Mouse (Mus musculus) limb, embryonic 14.5 days (tissue): ENCODE data around the gene Mapk12. TPM values are rescaled to one million over a fixed set of nuclear protein-coding genes. Genes with fewer than 3 reads are reported as not detected.

Source experiments
- ATAC-seq: fragments of 200-750 bp; cut with Nextera tagmentation; 2 replicates; pipeline ENCODE4 v1.8.0; 2017; ENCODE audit warnings: low read depth, moderate number of reproducible peaks, moderate TSS enrichment; ENCODE audit not compliant: low FRiP score
- DNase-seq: peaks from one replicate; pipeline ENCODE4 v3.0.0-alpha.2; 2015; ENCODE audit warnings: low spot score
- H3K27ac ChIP-seq: fragments of 300-500 bp; sonication (generic); replicated peaks from 2 replicates; pipeline ENCODE4 v1.5.1; 2014; ENCODE audit warnings: low read depth, mild to moderate bottlenecking, low read length, moderate library complexity, mixed read lengths
- H3K27me3 ChIP-seq: fragments of 300-500 bp; sonication (generic); 2 replicates; pipeline ENCODE4 v1.6.1; 2014; ENCODE audit warnings: low read length, mixed read lengths; ENCODE audit not compliant: control insufficient read depth, insufficient read depth
- H3K36me3 ChIP-seq: fragments of 300-500 bp; sonication (generic); 2 replicates; pipeline ENCODE4 v1.6.1; 2014; ENCODE audit warnings: mild to moderate bottlenecking, low read length, moderate library complexity, mixed read lengths; ENCODE audit not compliant: control insufficient read depth, insufficient read depth
- H3K4me1 ChIP-seq: fragments of 300-500 bp; sonication (generic); 2 replicates; pipeline ENCODE4 v1.6.1; 2014; ENCODE audit warnings: antibody characterized with exemption, low read length, mixed read lengths; ENCODE audit not compliant: control insufficient read depth, insufficient read depth
- H3K4me2 ChIP-seq: fragments of 300-500 bp; sonication (generic); replicated peaks from 2 replicates; pipeline ENCODE4 v1.6.1; 2014; ENCODE audit warnings: low read depth, mild to moderate bottlenecking, low read length, moderate library complexity; ENCODE audit not compliant: severe bottlenecking
- H3K4me3 ChIP-seq: fragments of 300-500 bp; sonication (generic); replicated peaks from 2 replicates; pipeline ENCODE4 v1.5.1; 2014; ENCODE audit warnings: low read length
- H3K9ac ChIP-seq: fragments of 300-500 bp; sonication (generic); 2 replicates; pipeline ENCODE4 v1.6.1; 2014; ENCODE audit warnings: mild to moderate bottlenecking, low read depth, low read length, moderate library complexity; ENCODE audit not compliant: severe bottlenecking
- H3K9me3 ChIP-seq: fragments of 300-500 bp; sonication (generic); 2 replicates; pipeline ENCODE4 v1.6.1; 2016; ENCODE audit warnings: low read length; ENCODE audit not compliant: control insufficient read depth
- POLR2A ChIP-seq: fragments of 200-500 bp; IDR thresholded peaks from 2 replicates; pipeline ENCODE4 v1.8.0; 2012; ENCODE audit warnings: inconsistent platforms, mild to moderate bottlenecking, moderate library complexity, borderline replicate concordance; ENCODE audit not compliant: insufficient read depth, insufficient read length; ENCODE audit errors: extremely low read depth
- WGBS: fragments of 180-500 bp; shearing (Covaris S2); extraction: QIAGEN DNeasy Blood & Tissue Kit; methylation state at CpG from one replicate; pipeline ENCODE4 v1.1.7; 2014; 5-methylcytosine and 5-hydroxymethylcytosine counted together
- polyA plus RNA-seq, 2 experiments: library from polyadenylated mRNA; depleted of rRNA in 1 of 2; stranded (reverse) in 1 of 2; unstranded in 1 of 2; fragments of >200 nt; fragmentation: Nextera tagmentation in 1 of 2; extraction: Ambion mirVana in 1 of 2; gene quantifications; 2 replicates each; pipeline versions ENCODE4 v1.2.1 to v1.2.3; 2012 to 2014

The Mapk12 gene
- polyA plus RNA-seq, 2 experiments = 8.3 to 14.9 TPM

- Histone ChIP-seq H3K27me3 (no peaks in the 10 kb centered on the region), H3K4me1 (no peaks in the 10 kb centered on the region), H3K4me2 (no peak overlapping the region), H3K9ac (no peak overlapping the region), H3K27ac (no peak overlapping the region), H3K4me3 (no peak overlapping the region), H3K36me3 (peaks cover 100% of the 10 kb centered on the region), H3K9me3 (no peaks in the 10 kb centered on the region)
- ATAC-seq = no peak
- WGBS = 88% methylated on average over 5 of the region's 5 CpGs
- TF ChIP-seq POLR2A = no peak
- no peak for DNase-seq
Observed at GRCm38 (mm10) chr15:89097450-89097849, 43.1 kb downstream of the Mapk12 start.

GRCm38 (mm10) chr15:89092181-89092580 is 48.3 kb downstream of the Mapk12 start:
- 77% methylated on average over 5 of the region's 5 CpGs for WGBS
- TF ChIP-seq POLR2A = no peak

GRCm38 (mm10) chr15:89090662-89091061 is 49.8 kb downstream of the Mapk12 start:
- Histone ChIP-seq H3K36me3 (peaks cover 58% of the 10 kb centered on the region), H3K4me2 (no peak overlapping the region), H3K4me1 (peaks cover 6% of the 10 kb centered on the region), H3K9me3 (no peaks in the 10 kb centered on the region), H3K27me3 (no peaks in the 10 kb centered on the region), H3K27ac (no peak overlapping the region), H3K4me3 (no peak overlapping the region), H3K9ac (no peak overlapping the region)
- TF ChIP-seq POLR2A = no peak
- ATAC-seq = no peak
- WGBS = 60% methylated on average over 4 of the region's 4 CpGs
- no peak for DNase-seq

More at GRCm38 (mm10) chr15:89092181-89092580, 48.3 kb downstream of the Mapk12 start:
- Histone ChIP-seq H3K4me3 (no peak overlapping the region), H3K27me3 (no peaks in the 10 kb centered on the region), H3K4me1 (peaks cover 6% of the 10 kb centered on the region), H3K9me3 (no peaks in the 10 kb centered on the region), H3K4me2 (no peak overlapping the region), H3K27ac (no peak overlapping the region), H3K9ac (no peak overlapping the region), H3K36me3 (peaks cover 59% of the 10 kb centered on the region)
- DNase-seq (no peak), ATAC-seq (no peak)

- ATAC-seq (peak; percentile 50), DNase-seq (no peak)
- peaks cover 6% of the 10 kb centered on the region for H3K4me1 ChIP-seq
- TF ChIP-seq POLR2A = no peak
- H3K27me3 ChIP-seq = no peaks in the 10 kb centered on the region
- no peaks in the 10 kb centered on the region for H3K9me3 ChIP-seq
- peak overlapping the region; percentile 89 for H3K9ac ChIP-seq
- peak overlapping the region; percentile 94 for H3K4me2 ChIP-seq
- H3K4me3 ChIP-seq = peak overlapping the region; percentile 97
- WGBS = 4% methylated on average over 51 of the region's 68 CpGs
- H3K27ac ChIP-seq = 0 out of 2 replicates have a peak overlapping the region, but pooled peaks have one; percentile 19
- peaks cover 58% of the 10 kb centered on the region for H3K36me3 ChIP-seq
Observed at GRCm38 (mm10) chr15:89089248-89090051, 51.1 kb downstream of the Mapk12 start.

GRCm38 (mm10) chr15:89088607-89089247 is 51.8 kb downstream of the Mapk12 start, which contains the start of gene Selenoo:
Gene Selenoo, plus strand, starts transcription at chr15:89089084.
- H3K36me3 ChIP-seq = peaks cover 58% of the 10 kb centered on the region
- peaks cover 6% of the 10 kb centered on the region for H3K4me1 ChIP-seq
- TF ChIP-seq POLR2A = peak; percentile 78; the same call in 1 of the 2 replicates
- peak within 1 kb of the TSS; percentile 89 for H3K9ac ChIP-seq
- peak within 1 kb of the TSS; percentile 94 for H3K4me2 ChIP-seq
- H3K9me3 ChIP-seq = no peaks in the 10 kb centered on the region
- peak; percentile 93 for DNase-seq
- 2% methylated on average over 25 of the region's 38 CpGs for WGBS
- peak within 1 kb of the TSS; percentile 97 for H3K4me3 ChIP-seq
- peak; percentile 95 for ATAC-seq
- H3K27me3 ChIP-seq = no peaks in the 10 kb centered on the region
- H3K27ac ChIP-seq = peak within 1 kb of the TSS; percentile 19; the same call in 1 of the 2 replicates
